Mouse (Mus musculus): Measurements from ENCODE around the gene Notch1.
A peak's percentile ranks its signal among the peaks of the same experiment; 100 is the strongest.

Gene Notch1

GRCm38 (mm10) chr2:26475505-26476430 lies 40.7 kb downstream of the Notch1 start:
- DNase-seq, result no peak

- DNase-seq, result no peak
These were observed 41.5 kb downstream of the Notch1 start for GRCm38 (mm10) chr2:26474789-26475504.

GRCm38 (mm10) chr2:26472312-26473090 lies 44.0 kb downstream of the Notch1 start:
- no peak for DNase-seq

- DNase-seq, result no peak
These were observed 44.7 kb downstream of the Notch1 start for GRCm38 (mm10) chr2:26471652-26472285.

GRCm38 (mm10) chr2:26470967-26471366 lies 45.5 kb downstream of the Notch1 start:
- no peak for DNase-seq

- no peak for DNase-seq
These were observed 48.1 kb downstream of the Notch1 start for GRCm38 (mm10) chr2:26468376-26468775.

GRCm38 (mm10) chr2:26463412-26463811 lies 53.1 kb downstream of the Notch1 start:
- DNase-seq, result no peak

GRCm38 (mm10) chr2:26462980-26463379 lies 53.5 kb downstream of the Notch1 start:
- DNase-seq, result no peak

GRCm38 (mm10) chr2:26461667-26462066 lies 54.8 kb downstream of the Notch1 start:
- no peak for DNase-seq

GRCm38 (mm10) chr2:26460837-26461236 lies 55.6 kb downstream of the Notch1 start:
- DNase-seq, result no peak

GRCm38 (mm10) chr2:26460097-26460646 lies 56.3 kb downstream of the Notch1 start:
- DNase-seq, result no peak

GRCm38 (mm10) chr2:26459478-26459877 lies 57.0 kb downstream of the Notch1 start:
- no peak for DNase-seq

- no peak for DNase-seq
These were observed 57.9 kb downstream of the Notch1 start for GRCm38 (mm10) chr2:26458402-26459124.

- peak; percentile 94 for DNase-seq
These were observed 67.1 kb downstream of the Notch1 start for GRCm38 (mm10) chr2:26449121-26450060.

GRCm38 (mm10) chr2:26447451-26447850 lies 69.0 kb downstream of the Notch1 start:
- no peak for DNase-seq

GRCm38 (mm10) chr2:26446671-26447070 lies 69.8 kb downstream of the Notch1 start:
- DNase-seq, result no peak

- DNase-seq, result peak; percentile 90
These were observed 70.6 kb downstream of the Notch1 start for GRCm38 (mm10) chr2:26445666-26446445.

- peak; percentile 100 for DNase-seq
These were observed 71.4 kb downstream of the Notch1 start, which contains the start of gene Sec16a for GRCm38 (mm10) chr2:26444946-26445665. TSS of gene Sec16a (minus strand) at chr2:26445216.

- no peak for DNase-seq
These were observed 72.1 kb downstream of the Notch1 start for GRCm38 (mm10) chr2:26444368-26444767.
